Mouse (Mus musculus) intestine, postnatal 0 days (tissue): Measurements from ENCODE around the gene Ghitm. TPM values are rescaled to one million over a fixed set of nuclear protein-coding genes. Genes with fewer than 3 reads are reported as not detected.

Experiments
- ATAC-seq: fragments of 200-750 bp; cut with Nextera tagmentation; 2 replicates; pipeline ENCODE4 v1.8.0; 2017; ENCODE audit warnings: mild to moderate bottlenecking, moderate TSS enrichment, moderate library complexity
- H3K27ac ChIP-seq: fragments of 300-500 bp; sonication (generic); 2 replicates; pipeline ENCODE4 v1.5.1; 2014; ENCODE audit warnings: mild to moderate bottlenecking, low read depth, low read length, moderate library complexity
- H3K27me3 ChIP-seq: fragments of 300-500 bp; sonication (generic); replicated peaks from 2 replicates; pipeline ENCODE4 v1.6.1; 2014; ENCODE audit warnings: low read length, mixed read lengths; ENCODE audit not compliant: control insufficient read depth, insufficient read depth
- H3K36me3 ChIP-seq: fragments of 300-500 bp; sonication (generic); 2 replicates; pipeline ENCODE4 v1.6.1; 2014; ENCODE audit warnings: mild to moderate bottlenecking, moderate library complexity; ENCODE audit not compliant: control insufficient read depth, insufficient read depth
- H3K4me1 ChIP-seq: fragments of 300-500 bp; sonication (generic); replicated peaks from 2 replicates; pipeline ENCODE4 v1.6.1; 2014; ENCODE audit warnings: antibody characterized with exemption, low read length, mixed read lengths; ENCODE audit not compliant: control insufficient read depth, insufficient read depth
- H3K4me2 ChIP-seq: fragments of 300-500 bp; sonication (generic); replicated peaks from 2 replicates; pipeline ENCODE4 v1.6.1; 2014; ENCODE audit warnings: low read depth, mild to moderate bottlenecking, moderate library complexity
- H3K4me3 ChIP-seq: fragments of 300-500 bp; sonication (generic); 2 replicates; pipeline ENCODE4 v1.5.1; 2014; ENCODE audit warnings: low read depth, low read length
- H3K9ac ChIP-seq: fragments of 300-500 bp; sonication (generic); 2 replicates; pipeline ENCODE4 v1.6.1; 2014; ENCODE audit warnings: mild to moderate bottlenecking, low read depth, low read length
- H3K9me3 ChIP-seq: fragments of 300-500 bp; sonication (generic); 2 replicates; pipeline ENCODE4 v1.6.1; 2016; ENCODE audit warnings: mixed run types; ENCODE audit not compliant: control insufficient read depth
- CTCF ChIP-seq: sonication (generic); IDR thresholded peaks from 2 replicates; pipeline ENCODE4 v1.5.1; 2016; ENCODE audit warnings: low read depth, mild to moderate bottlenecking, control low read depth, antibody characterized with exemption, moderate library complexity
- WGBS: fragments of 180-500 bp; shearing (Covaris S2); extraction: QIAGEN DNeasy Blood & Tissue Kit; methylation state at CpG from one replicate; pipeline ENCODE4 v1.1.7; 2014; 5-methylcytosine and 5-hydroxymethylcytosine counted together
- polyA plus RNA-seq: library from polyadenylated mRNA; unstranded; fragments of >200 nt; fragmentation: Nextera tagmentation; extraction: Ambion mirVana; gene quantifications from 2 replicates; pipeline ENCODE4 v1.2.1, GENCODE M21; 2015

Gene Ghitm
- polyA plus RNA-seq, 1 experiment from 2014 or later: 283 TPM

GRCm38 (mm10) chr14:37127652-37128051, 7.4 kb downstream of the Ghitm start:
- peak; percentile 80 for TF ChIP-seq CTCF
- 44% methylated on average over 4 of the region's 4 CpGs for WGBS
- Histone ChIP-seq H3K9me3 (no peaks in the 10 kb centered on the region), H3K9ac (no peak overlapping the region), H3K4me3 (no peak overlapping the region), H3K27ac (no peak overlapping the region), H3K4me2 (no peak overlapping the region), H3K27me3 (no peaks in the 10 kb centered on the region), H3K4me1 (no peaks in the 10 kb centered on the region), H3K36me3 (peaks cover 68% of the 10 kb centered on the region)
- no peak for ATAC-seq

GRCm38 (mm10) chr14:37119233-37119632, 15.8 kb downstream of the Ghitm start:
- no peak for ATAC-seq
- Histone ChIP-seq H3K9ac (no peak overlapping the region), H3K4me1 (no peaks in the 10 kb centered on the region), H3K36me3 (peaks cover 24% of the 10 kb centered on the region; the same call in 1 of the 2 replicates), H3K4me2 (no peak overlapping the region), H3K4me3 (no peak overlapping the region), H3K27me3 (no peaks in the 10 kb centered on the region), H3K9me3 (no peaks in the 10 kb centered on the region), H3K27ac (no peak overlapping the region)
- 95% methylated on average over 4 of the region's 4 CpGs for WGBS
- no peak for TF ChIP-seq CTCF

- ATAC-seq: no peak
- Histone ChIP-seq H3K9ac (no peak within 1 kb of the TSS), H3K27ac (no peak within 1 kb of the TSS), H3K4me2 (no peak within 1 kb of the TSS), H3K4me3 (no peak within 1 kb of the TSS), H3K27me3 (no peaks in the 10 kb centered on the region), H3K4me1 (no peaks in the 10 kb centered on the region), H3K36me3 (0 out of 2 replicates have a peak, but pooled peaks cover 3% of the 10 kb centered on the region), H3K9me3 (no peaks in the 10 kb centered on the region)
- WGBS: 76% methylated on average over 3 of the region's 3 CpGs
- no peak for TF ChIP-seq CTCF
Observed at GRCm38 (mm10) chr14:37113922-37114321, 21.1 kb downstream of the Ghitm start, which contains the start of gene 2610528A11Rik. Gene 2610528A11Rik (minus strand): TSS chr14:37114022.

GRCm38 (mm10) chr14:37112931-37113330, 22.1 kb downstream of the Ghitm start:
- no peak overlapping the region for H3K9ac ChIP-seq
- H3K27ac ChIP-seq: no peak overlapping the region
- H3K4me1 ChIP-seq: no peaks in the 10 kb centered on the region
- no peak for TF ChIP-seq CTCF
- no peaks in the 10 kb centered on the region for H3K27me3 ChIP-seq
- H3K4me2 ChIP-seq: no peak overlapping the region
- 87% methylated on average over 7 of the region's 7 CpGs for WGBS
- H3K9me3 ChIP-seq: no peaks in the 10 kb centered on the region
- no peak for ATAC-seq
- H3K36me3 ChIP-seq: no peaks in the 10 kb centered on the region
- no peak overlapping the region for H3K4me3 ChIP-seq

- Histone ChIP-seq H3K4me2 (no peak overlapping the region), H3K27ac (no peak overlapping the region), H3K4me1 (no peaks in the 10 kb centered on the region), H3K9me3 (no peaks in the 10 kb centered on the region), H3K4me3 (no peak overlapping the region), H3K27me3 (no peaks in the 10 kb centered on the region), H3K9ac (no peak overlapping the region), H3K36me3 (no peaks in the 10 kb centered on the region)
- ATAC-seq: no peak
- no peak for TF ChIP-seq CTCF
Observed at GRCm38 (mm10) chr14:37111371-37111770, 23.7 kb downstream of the Ghitm start.

GRCm38 (mm10) chr14:37110456-37110855, 24.6 kb downstream of the Ghitm start:
- no peak overlapping the region for H3K9ac ChIP-seq
- H3K27me3 ChIP-seq: no peaks in the 10 kb centered on the region
- H3K27ac ChIP-seq: no peak overlapping the region
- no peak overlapping the region for H3K4me3 ChIP-seq
- no peak for ATAC-seq
- WGBS: 47% methylated on average over 2 of the region's 2 CpGs
- H3K4me2 ChIP-seq: peak overlapping the region; percentile 56; the same call in 1 of the 2 replicates
- no peaks in the 10 kb centered on the region for H3K4me1 ChIP-seq
- no peaks in the 10 kb centered on the region for H3K36me3 ChIP-seq
- no peak for TF ChIP-seq CTCF
- no peaks in the 10 kb centered on the region for H3K9me3 ChIP-seq

GRCm38 (mm10) chr14:37109975-37110374, 25.1 kb downstream of the Ghitm start:
- no peak for TF ChIP-seq CTCF
- ATAC-seq: peak; percentile 90
- Histone ChIP-seq H3K9ac (no peak overlapping the region), H3K4me2 (peak overlapping the region; percentile 56), H3K4me3 (peak overlapping the region; percentile 14), H3K27ac (no peak overlapping the region; the same call in 1 of the 2 replicates), H3K4me1 (no peaks in the 10 kb centered on the region), H3K36me3 (no peaks in the 10 kb centered on the region), H3K27me3 (no peaks in the 10 kb centered on the region), H3K9me3 (no peaks in the 10 kb centered on the region)
- 9% methylated on average over 9 of the region's 9 CpGs for WGBS
